Mouse (Mus musculus) G1E (cell line): Measurements from ENCODE around the gene Tchh. TPM values are rescaled to one million over a fixed set of nuclear protein-coding genes. Genes with fewer than 3 reads are reported as not detected.

Source experiments
- ATAC-seq: 2 replicates; pipeline ENCODE4 v1.8.0; 2016; ENCODE audit warnings: mild to moderate bottlenecking; ENCODE audit not compliant: insufficient number of reproducible peaks, poor library complexity, low FRiP score, severe bottlenecking; ENCODE audit errors: extremely low read depth
- DNase-seq: peaks from one replicate; pipeline ENCODE4 v3.0.0; 2012; ENCODE audit warnings: low spot score
- H3K27me3 ChIP-seq: 2 replicates; pipeline ENCODE4 v1.6.1; 2012; ENCODE audit warnings: mild to moderate bottlenecking, low read length, inconsistent platforms; ENCODE audit not compliant: insufficient read depth
- H3K36me3 ChIP-seq: replicated peaks from 2 replicates; pipeline ENCODE3; 2012; ENCODE audit warnings: mild to moderate bottlenecking, inconsistent platforms
- H3K4me1 ChIP-seq: 2 replicates; pipeline ENCODE4 v1.6.1; 2012; ENCODE audit warnings: low read depth, low read length, inconsistent platforms, mixed read lengths; ENCODE audit not compliant: insufficient read depth
- H3K4me3 ChIP-seq: 2 replicates; pipeline ENCODE4 v1.5.1; 2012; ENCODE audit warnings: low read depth, mild to moderate bottlenecking, inconsistent platforms, low read length, moderate library complexity, mixed read lengths
- H3K9me3 ChIP-seq: replicated peaks from 2 replicates; pipeline ENCODE4 v1.6.1; 2012; ENCODE audit warnings: inconsistent platforms
- CTCF ChIP-seq: IDR thresholded peaks from 2 replicates; pipeline ENCODE4 v1.5.1; 2012; ENCODE audit warnings: low read depth, low read length, inconsistent platforms, mixed read lengths
- GATA1 ChIP-seq: IDR thresholded peaks from 2 replicates; pipeline ENCODE4 v1.6.1; 2012; ENCODE audit warnings: borderline replicate concordance, low read length, inconsistent platforms, mixed read lengths
- GATA2 ChIP-seq: IDR thresholded peaks from 2 replicates; pipeline ENCODE4 v1.6.1; 2012; ENCODE audit warnings: low read depth, low read length, inconsistent platforms, borderline replicate concordance
- POLR2AphosphoS5 ChIP-seq: IDR thresholded peaks from 2 replicates; pipeline ENCODE4 v1.6.1; 2012; ENCODE audit warnings: low read depth, low read length, inconsistent platforms; ENCODE audit not compliant: insufficient replicate concordance
- TAL1 ChIP-seq: conservative IDR thresholded peaks from 2 replicates; pipeline ENCODE4 v1.6.1; 2012; ENCODE audit warnings: low read depth, low read length, inconsistent platforms, mixed read lengths
- polyA plus RNA-seq: library from polyadenylated mRNA; stranded (reverse); fragments of >175 nt; gene quantifications from 2 replicates; pipeline ENCODE4 v1.2.3, GENCODE M21; 2012
- total RNA-seq, 2 experiments: library from RNA; stranded (forward) in 1 of 2; stranded (reverse) in 1 of 2; fragments of 200-1000 nt in 1 of 2; fragments of >200 nt in 1 of 2; fragmentation: Nextera tagmentation in 1 of 2; gene quantifications; 2 replicates each; pipeline ENCODE4 v1.2.3; 2014 to 2017

The Tchh gene
- total RNA-seq (2014; fragmentation: Nextera tagmentation) (not detected in 2 replicates), total RNA-seq (2017) (0.05 TPM in 1 of 2 replicates, not detected in the other), polyA plus RNA-seq (not detected in 2 replicates)

DNA sequence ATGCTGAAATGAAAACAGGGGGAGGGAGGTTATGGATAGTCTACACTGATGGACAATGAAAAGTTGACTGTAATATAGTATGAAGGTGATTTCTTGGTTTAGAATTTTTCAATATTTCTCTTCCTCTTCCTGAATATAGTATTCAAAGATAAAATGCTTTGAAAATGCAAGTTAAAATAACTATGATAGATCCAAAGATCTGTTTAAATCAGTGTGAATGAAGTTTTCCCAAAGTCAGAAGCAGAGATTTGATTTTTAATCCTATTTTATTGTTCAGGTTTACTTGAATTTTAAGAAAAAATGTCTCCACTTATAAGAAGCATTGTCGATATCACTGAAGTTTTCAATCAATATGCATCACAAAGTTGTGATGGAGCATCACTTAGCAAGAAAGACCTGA, at the start of gene Tchh:
Gene Tchh, plus strand, starts transcription at position 301 of the 400 bp plus-strand sequence.
- DNase-seq (no peak), ATAC-seq (no peak)
- Histone ChIP-seq H3K9me3 (peaks cover 37% of the 10 kb centered on the region), H3K4me1 (no peaks in the 10 kb centered on the region), H3K27me3 (no peaks in the 10 kb centered on the region), H3K36me3 (no peaks in the 10 kb centered on the region), H3K4me3 (no peak within 1 kb of the TSS)
- TF ChIP-seq POLR2AphosphoS5 (no peak), GATA2 (no peak), TAL1 (no peak), CTCF (no peak), GATA1 (no peak)

DNA sequence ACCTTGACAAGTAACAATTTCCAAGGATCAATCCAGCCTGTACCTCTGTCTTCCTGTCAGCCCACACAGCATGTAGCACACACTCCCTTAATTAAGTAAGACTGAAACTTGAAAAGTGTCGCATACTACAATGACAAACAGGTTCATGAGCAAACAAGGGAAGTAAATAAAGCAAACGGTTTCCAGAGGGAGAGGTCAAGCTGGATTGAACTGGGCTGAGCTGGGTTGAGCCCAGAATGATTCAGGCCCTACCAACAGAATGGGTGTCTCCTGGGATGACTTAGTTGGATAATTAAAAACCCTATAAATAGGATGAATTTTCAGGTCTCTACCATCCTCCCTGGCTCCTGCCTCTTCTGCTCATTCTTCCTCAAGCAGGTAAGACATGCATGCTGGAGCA, 48.8 kb upstream of the Tchh start, which contains the start of gene Rptn:
Gene Rptn, plus strand, starts transcription at position 334 of the 400 bp plus-strand sequence.
- TF ChIP-seq CTCF (no peak), TAL1 (no peak)
- DNase-seq: no peak
- H3K4me1 ChIP-seq: no peaks in the 10 kb centered on the region

DNA sequence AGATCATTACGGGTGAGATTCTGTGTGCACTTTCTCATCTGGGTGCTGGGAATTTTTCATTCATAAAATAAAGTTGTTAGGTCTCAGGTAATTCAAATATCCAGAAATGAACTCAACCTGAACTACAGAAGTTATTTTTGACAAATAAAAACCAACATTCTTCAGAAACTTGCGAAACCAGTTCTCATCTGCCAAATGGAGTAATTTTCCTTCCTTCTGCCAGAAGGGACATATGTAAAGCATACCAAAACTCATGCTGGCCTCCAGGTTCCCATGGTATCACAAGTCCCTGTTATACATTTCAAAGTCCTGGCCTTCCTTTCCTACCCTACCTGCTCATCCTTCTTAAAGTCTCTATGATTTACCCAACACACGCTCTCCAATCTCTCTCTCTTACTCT, 38.2 kb upstream of the Tchh start:
- no peak for ATAC-seq
- H3K4me3 ChIP-seq: no peak overlapping the region

More for the DNA sequence above, 48.8 kb upstream of the Tchh start, which contains the start of gene Rptn:
- Histone ChIP-seq H3K4me3 (no peak within 1 kb of the TSS), H3K27me3 (no peaks in the 10 kb centered on the region), H3K36me3 (no peaks in the 10 kb centered on the region), H3K9me3 (peaks cover 17% of the 10 kb centered on the region)
- no peak for ATAC-seq

DNA sequence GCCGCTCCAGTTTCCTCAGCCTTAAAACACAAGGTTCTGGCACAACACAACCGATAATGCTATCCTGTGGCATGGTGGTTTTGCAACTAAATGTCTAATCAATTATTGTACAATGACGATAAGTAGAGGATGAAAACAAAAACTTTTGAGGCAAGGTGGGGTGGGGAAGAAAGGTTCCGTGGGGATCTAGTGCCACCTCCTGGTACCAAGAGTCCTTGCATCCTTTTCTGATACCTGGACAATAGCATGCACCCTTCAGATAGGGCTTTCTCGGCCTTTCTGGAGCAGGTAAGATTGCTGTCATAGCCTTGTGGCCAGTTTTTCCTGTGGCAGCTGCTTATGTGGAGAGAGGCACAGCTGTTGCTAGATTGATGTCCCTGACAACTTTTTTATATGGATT, 35.1 kb upstream of the Tchh start:
- no peak overlapping the region for H3K4me3 ChIP-seq
- TF ChIP-seq CTCF: no peak
- no peak for TF ChIP-seq POLR2AphosphoS5
- no peak for TF ChIP-seq GATA2
- no peak for TF ChIP-seq GATA1
- TF ChIP-seq TAL1: no peak
- ATAC-seq: no peak
- DNase-seq: no peak
- no peaks in the 10 kb centered on the region for H3K4me1 ChIP-seq
- no peaks in the 10 kb centered on the region for H3K27me3 ChIP-seq
- H3K36me3 ChIP-seq: no peaks in the 10 kb centered on the region
- peaks cover 3% of the 10 kb centered on the region for H3K9me3 ChIP-seq

More for the DNA sequence above, 38.2 kb upstream of the Tchh start:
- no peaks in the 10 kb centered on the region for H3K4me1 ChIP-seq
- H3K27me3 ChIP-seq: no peaks in the 10 kb centered on the region
- H3K9me3 ChIP-seq: no peaks in the 10 kb centered on the region; the same call in none of the 2 replicates
- H3K36me3 ChIP-seq: no peaks in the 10 kb centered on the region
- no peak for TF ChIP-seq CTCF
- TF ChIP-seq TAL1: no peak
- TF ChIP-seq GATA1: no peak
- TF ChIP-seq POLR2AphosphoS5: no peak
- no peak for TF ChIP-seq GATA2
- DNase-seq: no peak

DNA sequence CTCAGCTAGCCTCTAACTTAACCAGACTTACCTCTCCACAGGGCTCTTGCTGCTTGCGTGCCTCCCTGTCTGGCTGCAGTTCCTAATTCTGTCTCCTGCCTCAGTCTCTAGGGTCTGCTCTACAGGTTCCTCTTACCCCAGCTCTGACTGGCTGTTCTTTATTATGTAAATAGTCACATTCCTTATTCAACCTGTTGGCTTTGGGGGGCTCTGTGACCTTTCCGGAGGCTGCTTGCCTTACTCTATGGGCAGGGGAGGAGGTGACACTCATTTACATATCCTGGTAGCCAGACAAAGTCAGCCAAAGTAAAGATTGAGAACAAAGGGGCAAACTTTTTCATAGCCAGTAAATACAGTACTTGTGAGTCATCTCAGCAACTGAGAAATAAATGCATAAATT, 30.2 kb upstream of the Tchh start:
- Histone ChIP-seq H3K9me3 (peaks cover 3% of the 10 kb centered on the region), H3K36me3 (no peaks in the 10 kb centered on the region), H3K4me1 (no peaks in the 10 kb centered on the region), H3K4me3 (no peak overlapping the region), H3K27me3 (no peaks in the 10 kb centered on the region)
- ATAC-seq: no peak
- no peak for DNase-seq
- TF ChIP-seq GATA1 (no peak), GATA2 (no peak)

DNA sequence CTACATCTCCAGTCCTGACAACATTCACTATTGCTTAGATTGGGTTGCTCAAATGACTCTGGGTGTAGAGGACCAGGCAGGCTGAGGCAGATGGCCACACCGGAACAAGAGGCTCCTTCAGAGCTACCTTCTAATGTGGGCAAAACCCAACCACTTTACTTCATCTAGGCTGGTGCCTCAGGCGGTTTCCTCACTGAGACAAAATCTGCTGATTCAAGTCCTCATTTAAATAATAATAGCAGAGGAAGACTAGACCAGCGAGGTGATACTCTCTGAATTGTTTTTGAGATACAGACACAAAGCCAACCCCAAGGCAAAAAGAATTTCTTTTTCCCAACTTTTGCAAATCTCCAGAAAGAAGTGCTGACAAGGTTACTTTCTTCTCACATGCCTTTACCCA, 10.5 kb upstream of the Tchh start:
- Histone ChIP-seq H3K36me3 (no peaks in the 10 kb centered on the region), H3K9me3 (peaks cover 27% of the 10 kb centered on the region), H3K4me1 (no peaks in the 10 kb centered on the region), H3K4me3 (no peak overlapping the region), H3K27me3 (no peaks in the 10 kb centered on the region)
- ATAC-seq (no peak), DNase-seq (no peak)
- TF ChIP-seq TAL1 (no peak), GATA2 (no peak), CTCF (no peak), GATA1 (no peak), POLR2AphosphoS5 (no peak)

DNA sequence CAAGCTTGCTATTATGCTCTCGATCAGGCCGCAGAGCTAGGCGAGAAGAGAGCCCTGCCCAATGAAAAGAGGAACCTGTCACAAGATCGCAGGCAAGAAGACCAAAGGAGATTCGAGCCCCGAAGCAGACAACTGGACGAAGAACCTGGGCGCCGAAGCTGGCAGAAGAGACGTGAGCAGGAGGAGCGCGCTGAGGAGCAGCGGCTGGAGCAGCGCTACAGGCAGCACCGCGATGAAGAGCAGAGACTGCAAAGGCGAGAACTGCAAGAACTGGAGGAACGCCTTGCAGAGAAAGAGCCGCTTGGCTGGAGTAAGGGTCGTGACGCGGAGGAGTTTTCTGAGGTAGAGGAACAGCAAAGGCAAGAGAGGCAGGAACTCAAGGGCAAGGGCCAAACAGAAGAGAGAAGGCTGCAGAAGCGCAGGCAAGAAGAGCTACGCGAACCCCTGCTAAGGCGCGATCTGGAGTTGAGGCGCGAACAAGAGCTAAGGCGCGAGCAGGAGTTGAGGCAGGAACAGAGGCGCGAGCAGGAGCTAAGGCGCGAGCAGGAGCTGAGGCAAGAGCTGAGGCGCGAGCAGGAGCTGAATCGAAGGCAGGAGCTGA, 1.5 kb downstream of the Tchh start:
- no peak for TF ChIP-seq GATA2
- peaks cover 46% of the 10 kb centered on the region for H3K9me3 ChIP-seq
- ATAC-seq (no peak), DNase-seq (no peak)
- no peaks in the 10 kb centered on the region for H3K36me3 ChIP-seq
- no peaks in the 10 kb centered on the region for H3K27me3 ChIP-seq
- H3K4me3 ChIP-seq: no peak overlapping the region; the same call in 1 of the 2 replicates
- no peaks in the 10 kb centered on the region for H3K4me1 ChIP-seq
